Mouse (Mus musculus): ENCODE data around the gene Mapkapk5.
"Not testable (repeated sequence)": the region's sequence is repeated elsewhere in the genome, so short reads cannot be mapped to it uniquely, and the experiment has no call there.

The Mapkapk5 gene

DNA sequence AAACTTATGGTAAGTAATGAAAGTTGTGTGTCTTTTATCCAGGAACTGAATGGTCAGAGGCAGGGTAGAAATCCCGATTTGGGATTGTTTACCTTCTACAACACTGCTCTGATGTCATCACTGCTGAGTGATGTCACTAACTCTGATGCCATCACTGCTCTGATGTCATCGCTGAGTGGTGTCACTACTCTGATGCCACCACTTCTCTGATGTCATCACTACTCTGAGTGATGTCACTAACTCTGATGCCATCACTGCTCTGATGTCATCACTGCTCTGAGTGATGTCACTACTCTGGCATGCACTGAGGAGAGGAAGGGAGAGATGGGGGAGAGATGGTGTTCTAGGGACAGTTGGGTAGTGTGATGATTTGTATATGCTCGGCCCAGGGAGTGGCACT lies 16.7 kb upstream of the Mapkapk5 start:
- no peak for DNase-seq

- no peak for DNase-seq
Observed at GRCm38 (mm10) chr5:121549196-121549595, 3.5 kb upstream of the Mapkapk5 start.

DNA sequence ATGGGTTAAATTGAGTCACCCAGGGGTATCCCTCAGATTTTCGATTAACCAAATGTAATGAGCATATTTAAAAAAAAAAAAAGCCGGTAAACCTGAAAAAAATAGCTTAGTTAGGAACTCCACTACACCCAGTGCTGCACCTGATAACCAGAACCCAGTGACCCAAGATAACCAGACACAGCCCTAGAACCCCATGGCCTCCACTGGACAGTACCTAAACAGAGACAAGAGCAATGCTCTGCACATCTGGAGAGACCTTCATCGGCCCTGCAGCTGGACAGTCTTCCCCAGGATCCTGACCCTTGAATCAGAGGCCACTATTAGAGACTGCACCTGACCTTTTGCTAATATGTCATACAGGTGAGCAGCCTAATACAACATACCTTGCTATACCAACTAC lies 1.4 kb upstream of the Mapkapk5 start:
- DNase-seq: no peak

DNA sequence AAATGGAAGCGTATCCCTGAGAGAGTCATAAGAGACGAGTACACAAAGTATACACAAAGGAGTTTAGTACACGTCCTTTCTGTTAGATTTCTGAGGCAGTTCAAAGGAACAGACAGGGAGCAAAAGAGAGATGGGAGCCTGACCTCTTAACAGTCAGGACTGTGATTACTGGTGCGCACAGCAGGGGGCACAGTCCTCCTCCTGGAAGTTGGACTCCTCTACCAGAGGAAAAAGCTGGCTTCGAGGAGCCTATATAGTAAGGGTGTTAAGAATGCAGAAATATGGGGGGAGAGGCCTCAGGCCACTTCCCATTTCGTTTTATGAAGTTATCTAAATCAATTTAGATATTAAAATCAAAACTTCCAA lies 808 bp upstream of the Mapkapk5 start:
- peak in 1 of 2 experiments; percentile 27 for DNase-seq

DNA sequence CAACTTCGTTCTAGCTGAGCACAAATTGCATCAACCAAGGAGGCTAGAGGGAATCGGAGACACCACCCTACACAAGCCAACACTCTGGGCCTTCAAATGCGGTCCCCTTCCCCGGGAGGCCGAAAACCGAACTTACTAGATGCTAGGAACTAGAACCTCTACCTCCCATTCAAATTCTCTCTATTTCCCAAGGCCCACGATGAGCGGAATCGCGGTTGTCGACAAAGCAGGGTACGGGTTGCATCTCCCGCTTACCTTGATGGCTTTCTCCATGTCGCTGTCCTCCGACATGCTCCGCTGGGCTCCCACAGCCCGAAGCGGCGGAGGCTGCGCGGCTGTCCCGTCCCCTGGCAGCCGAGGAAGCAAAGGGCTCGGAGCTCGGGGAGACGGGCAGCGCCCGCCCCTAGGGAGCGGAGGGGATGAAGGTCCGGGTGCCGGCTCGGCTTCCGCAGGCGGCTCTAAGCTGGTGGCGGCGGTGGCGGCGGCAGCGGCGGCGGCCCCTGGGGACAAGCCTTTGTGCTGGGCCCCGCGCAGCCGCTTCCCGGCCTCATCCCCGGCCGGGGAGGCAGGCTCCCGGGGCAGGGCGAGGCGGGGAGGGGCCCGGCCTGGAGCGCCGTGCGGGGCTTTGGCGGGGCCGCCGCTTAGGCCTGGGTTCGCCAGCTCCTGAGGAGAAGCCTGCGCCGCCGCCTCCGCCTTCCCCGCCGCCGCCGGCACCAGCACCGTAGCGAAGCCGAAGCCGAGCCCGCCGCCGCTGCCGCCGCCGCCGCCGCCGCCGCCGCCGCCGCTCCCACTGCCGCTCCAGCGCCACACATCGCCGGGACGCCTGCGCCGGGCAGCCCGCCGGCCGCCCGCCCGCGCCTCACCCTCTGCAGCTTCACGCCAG lies 554 bp downstream of the Mapkapk5 start, which contains the start of the genes Adam1a and Gm42878:
Adam1a (minus strand) TSS at position 573 of the 883 bp plus-strand sequence.
Gm42878 (minus strand) TSS at position 573 of the 883 bp plus-strand sequence.
- DNase-seq: peak; percentile 33 to 43

GRCm38 (mm10) chr5:121543370-121543769 lies 2.3 kb downstream of the Mapkapk5 start:
- DNase-seq: no peak

- no peak for DNase-seq
Observed at GRCm38 (mm10) chr5:121541235-121541634, 4.5 kb downstream of the Mapkapk5 start.

DNA sequence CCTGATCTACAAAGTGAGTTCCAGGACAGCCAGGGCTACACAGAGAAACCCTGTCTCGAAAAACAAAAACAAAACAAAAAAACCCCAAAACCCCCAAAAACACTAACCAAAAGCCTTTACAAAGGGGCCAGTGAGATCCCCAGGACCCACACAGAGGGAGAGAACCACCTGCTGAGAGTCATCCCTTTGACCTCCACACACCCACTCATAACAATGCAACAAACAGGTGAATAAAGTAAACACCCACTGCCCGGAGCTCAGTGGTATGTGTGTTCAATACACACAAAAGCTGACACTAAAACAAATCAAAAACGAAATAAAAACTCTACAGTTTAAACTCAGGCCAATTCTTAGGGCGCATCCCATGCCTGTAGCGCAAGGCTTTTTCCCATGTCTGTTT lies 5.6 kb downstream of the Mapkapk5 start:
- DNase-seq: no peak

DNA sequence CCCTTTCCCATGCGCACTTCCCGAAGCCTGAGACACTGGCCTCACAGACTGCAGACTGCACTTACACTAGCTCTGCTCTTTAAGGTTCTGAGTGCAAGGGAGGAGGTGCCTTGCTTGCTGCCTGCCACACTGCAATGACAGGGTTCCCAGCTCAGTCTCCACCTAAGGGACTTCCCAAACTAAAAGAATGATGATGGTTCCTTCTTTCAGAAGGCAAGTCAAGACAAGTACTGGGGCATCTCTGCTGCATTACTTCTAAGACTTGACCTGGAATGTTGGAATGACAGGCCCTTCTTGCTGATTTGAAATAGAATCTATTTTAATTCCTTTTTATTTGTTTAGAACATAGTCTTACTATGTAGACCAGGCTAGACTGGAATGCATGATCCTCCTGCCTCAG lies 8.1 kb downstream of the Mapkapk5 start:
- DNase-seq: no peak

DNA sequence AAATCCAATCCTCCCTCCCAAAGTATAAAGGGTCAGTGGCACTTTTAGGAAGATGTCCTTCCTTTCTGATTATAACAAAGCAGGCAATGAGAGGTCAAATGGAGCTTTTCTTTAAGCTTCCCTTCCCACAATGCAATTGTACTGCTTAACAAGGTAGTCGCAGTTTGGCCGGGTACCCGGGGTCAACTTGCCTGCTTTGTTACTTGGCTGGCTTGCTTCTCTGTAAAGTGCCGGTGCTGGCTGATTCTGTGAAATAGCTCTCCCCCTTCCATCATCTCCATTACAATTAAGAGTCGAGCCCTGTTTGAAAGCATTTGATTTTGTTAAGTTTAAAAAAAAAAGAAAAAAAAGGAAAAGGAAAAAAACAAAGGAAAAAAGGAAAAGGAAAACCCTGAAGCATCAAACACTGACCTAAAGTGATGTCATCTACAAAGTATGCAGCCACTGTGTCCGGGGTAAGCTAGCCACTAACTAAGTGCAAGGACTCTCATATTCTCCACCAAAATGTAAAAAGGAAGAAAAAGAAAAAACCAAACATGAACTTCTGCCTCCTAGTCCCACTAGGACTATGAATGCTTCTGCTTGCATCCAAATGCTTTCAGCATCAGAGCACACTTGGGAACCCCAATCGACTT lies 8.7 kb downstream of the Mapkapk5 start:
- DNase-seq: no peak

DNA sequence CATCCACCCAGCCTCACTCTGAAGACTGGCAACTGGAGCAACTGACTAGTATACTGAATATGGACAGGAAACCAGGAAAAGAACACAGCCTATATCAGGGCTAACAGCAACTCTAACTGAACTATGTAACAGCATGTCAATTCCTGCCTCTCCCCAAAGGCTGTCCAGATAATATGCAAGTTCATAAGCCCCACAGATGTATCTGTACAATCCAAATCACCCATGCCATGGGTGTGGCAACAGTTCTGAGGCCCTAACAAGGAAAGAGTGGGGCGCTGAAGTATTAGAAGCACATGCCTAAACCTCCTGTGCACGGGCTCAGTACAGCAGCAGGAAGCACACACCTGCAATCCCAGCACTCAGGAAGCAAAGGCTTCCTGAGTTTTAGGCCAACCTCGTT lies 10.6 kb downstream of the Mapkapk5 start:
- no peak for DNase-seq

GRCm38 (mm10) chr5:121534521-121534920 lies 11.2 kb downstream of the Mapkapk5 start:
- DNase-seq: no peak

- no peak for DNase-seq
Observed at GRCm38 (mm10) chr5:121526961-121527360, 18.7 kb downstream of the Mapkapk5 start.

DNA sequence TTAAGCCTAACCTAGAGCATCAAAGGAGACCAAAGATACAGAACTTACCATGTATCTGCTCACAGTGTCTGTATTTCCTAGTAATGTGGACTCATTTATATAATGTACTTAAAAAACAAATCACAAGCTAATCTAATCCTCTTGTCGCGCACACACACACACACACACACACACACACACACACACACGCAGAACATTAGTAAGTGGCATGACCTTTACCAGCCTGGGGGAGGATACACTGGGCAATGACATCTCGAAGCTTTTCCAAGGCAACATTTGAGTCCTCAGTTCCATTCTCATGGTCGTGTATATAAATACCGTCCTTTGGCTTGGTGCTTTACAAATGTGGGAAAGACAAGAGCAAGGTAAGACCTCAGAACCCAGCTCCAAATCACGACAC lies 19.2 kb downstream of the Mapkapk5 start:
- DNase-seq: no peak

DNA sequence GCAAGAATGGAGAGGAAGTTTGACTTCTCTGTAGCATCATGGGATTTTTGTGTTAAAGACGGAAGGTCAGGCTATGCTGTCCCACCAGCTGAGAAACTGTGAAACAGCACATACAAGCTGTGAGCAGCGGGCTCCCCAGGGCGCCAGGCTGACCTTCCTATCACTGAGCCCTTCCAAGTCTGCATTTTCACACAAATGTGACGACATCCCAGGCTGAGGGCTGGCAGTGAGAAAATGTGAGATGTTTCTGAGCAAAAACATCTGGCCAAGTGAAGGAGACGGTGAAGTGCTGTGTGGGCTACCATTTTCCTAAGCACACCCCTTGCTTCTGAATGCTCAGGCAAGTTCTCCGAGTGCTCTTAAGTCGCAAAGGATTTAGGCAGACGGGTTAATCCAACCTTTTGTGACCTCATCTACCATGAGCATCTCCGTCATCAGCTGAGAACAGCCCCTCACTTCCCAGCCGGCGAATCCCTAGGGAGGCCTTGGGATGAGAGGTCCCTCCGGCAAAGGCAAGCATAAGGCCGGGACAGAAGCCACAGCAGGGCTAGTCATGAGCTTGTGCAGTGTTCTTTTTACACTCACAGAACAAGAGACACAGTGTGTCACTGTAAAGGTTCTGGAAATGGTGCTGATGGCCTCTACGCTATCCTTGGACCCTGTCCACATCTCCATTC lies 19.8 kb downstream of the Mapkapk5 start:
- DNase-seq: no peak

DNA sequence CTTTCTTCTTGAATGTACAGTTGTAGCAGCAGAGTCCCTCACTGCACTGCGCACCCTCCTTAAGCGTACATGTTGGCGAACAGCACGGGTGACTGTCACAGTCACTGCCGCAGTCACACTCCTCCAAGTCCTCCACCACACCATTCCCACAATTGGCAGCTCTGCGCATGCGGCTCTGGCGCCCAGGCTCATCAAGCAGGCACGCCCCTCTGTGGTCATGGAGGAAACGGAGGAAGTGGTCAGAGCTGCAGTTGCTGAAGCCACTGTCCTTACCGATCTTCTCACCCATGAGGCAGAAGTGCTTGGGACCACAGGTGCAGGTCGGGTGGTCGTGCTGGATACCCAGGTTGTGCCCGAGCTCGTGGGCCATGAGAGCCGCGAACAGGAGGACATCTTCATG lies 25.9 kb downstream of the Mapkapk5 start:
- DNase-seq: not testable (repeated sequence)

GRCm38 (mm10) chr5:121518983-121519382 lies 26.7 kb downstream of the Mapkapk5 start:
- DNase-seq: no peak

- no peak for DNase-seq
Observed at GRCm38 (mm10) chr5:121510009-121510408, 35.7 kb downstream of the Mapkapk5 start.

DNA sequence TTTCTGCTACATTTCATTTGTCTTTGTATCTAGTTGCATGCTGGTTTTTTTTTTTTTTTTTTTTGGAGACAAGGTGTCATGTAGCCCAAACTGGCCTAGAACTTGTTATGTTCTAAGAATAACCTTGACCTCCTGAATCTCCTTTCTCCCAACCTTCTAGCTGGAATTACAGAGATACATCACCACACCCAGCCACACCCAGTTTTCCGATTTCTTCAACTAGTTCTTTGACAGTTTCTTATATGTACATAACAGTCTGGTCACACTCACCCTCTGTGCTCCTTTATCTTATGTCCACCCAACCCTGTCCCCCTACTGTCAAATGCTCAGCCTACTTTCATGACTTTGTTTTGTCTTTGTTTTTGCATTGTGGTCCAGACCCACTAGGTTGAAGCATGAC lies 38.9 kb downstream of the Mapkapk5 start:
- DNase-seq: no peak

DNA sequence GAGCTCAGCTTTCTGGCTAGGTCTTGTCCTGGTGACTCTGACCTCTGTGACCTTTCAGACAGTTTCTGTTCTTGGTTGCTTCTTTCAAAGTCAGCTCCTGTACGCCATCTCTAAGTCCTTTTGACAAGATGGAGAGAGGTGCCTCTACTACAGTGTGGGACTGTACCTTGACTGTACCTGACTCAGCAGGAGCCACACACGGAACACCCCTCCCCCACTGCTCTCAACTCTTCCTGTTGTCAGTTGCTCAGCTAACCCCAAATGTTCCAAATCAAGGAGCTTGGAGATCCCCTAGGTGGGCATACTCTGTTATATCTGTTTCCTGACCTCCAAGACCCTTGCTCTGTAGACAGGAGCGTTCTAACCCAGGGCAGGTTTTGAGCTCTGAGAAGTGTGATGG lies 42.5 kb downstream of the Mapkapk5 start, which contains the start of gene Adam1b:
Adam1b (minus strand) TSS at position 205 of the 400 bp plus-strand sequence.
- no peak for DNase-seq

- DNase-seq: not testable (repeated sequence)
Observed at GRCm38 (mm10) chr5:121501424-121501996, 44.2 kb downstream of the Mapkapk5 start.

GRCm38 (mm10) chr5:121500719-121501118 lies 45.0 kb downstream of the Mapkapk5 start:
- no peak for DNase-seq

- no peak for DNase-seq
Observed at GRCm38 (mm10) chr5:121493305-121493704, 52.4 kb downstream of the Mapkapk5 start.
